Mouse (Mus musculus) midbrain, embryonic 16.5 days (tissue): ENCODE data around the gene Cped1. TPM values are rescaled to one million over a fixed set of nuclear protein-coding genes. Genes with fewer than 3 reads are reported as not detected.
A peak's percentile ranks its signal among the peaks of the same experiment; 100 is the strongest.

Source experiments
- ATAC-seq: fragments of 200-750 bp; cut with Nextera tagmentation; 2 replicates; pipeline ENCODE4 v1.8.0; 2017; ENCODE audit warnings: moderate TSS enrichment
- H3K27ac ChIP-seq: fragments of 300-500 bp; sonication (generic); 2 replicates; pipeline ENCODE4 v1.5.1; 2014; ENCODE audit warnings: mild to moderate bottlenecking, low read length, mixed read lengths
- H3K27me3 ChIP-seq: fragments of 300-500 bp; sonication (generic); 2 replicates; pipeline ENCODE4 v1.6.1; 2014; ENCODE audit warnings: low read depth, low read length, mixed read lengths; ENCODE audit not compliant: control insufficient read depth, insufficient read depth
- H3K36me3 ChIP-seq: fragments of 300-500 bp; sonication (generic); 2 replicates; pipeline ENCODE4 v1.6.1; 2014; ENCODE audit warnings: mild to moderate bottlenecking, low read length, moderate library complexity, mixed read lengths; ENCODE audit not compliant: control insufficient read depth, insufficient read depth
- H3K4me1 ChIP-seq: fragments of 300-500 bp; sonication (generic); 2 replicates; pipeline ENCODE4 v1.6.1; 2014; ENCODE audit warnings: mild to moderate bottlenecking, low read length, mixed read lengths; ENCODE audit not compliant: control insufficient read depth, insufficient read depth
- H3K4me2 ChIP-seq: fragments of 300-500 bp; sonication (generic); 2 replicates; pipeline ENCODE4 v1.6.1; 2014; ENCODE audit warnings: mild to moderate bottlenecking, low read length, mixed read lengths
- H3K4me3 ChIP-seq: fragments of 300-500 bp; sonication (generic); 2 replicates; pipeline ENCODE4 v1.5.1; 2014; ENCODE audit warnings: low read depth, mild to moderate bottlenecking, low read length, moderate library complexity, mixed read lengths
- H3K9ac ChIP-seq: fragments of 300-500 bp; sonication (generic); 2 replicates; pipeline ENCODE4 v1.6.1; 2014; ENCODE audit warnings: low read depth, low read length, mixed read lengths
- H3K9me3 ChIP-seq: fragments of 300-500 bp; sonication (generic); replicated peaks from 2 replicates; pipeline ENCODE4 v1.6.1; 2014; ENCODE audit warnings: mild to moderate bottlenecking, low read length, mixed read lengths; ENCODE audit not compliant: control insufficient read depth, poor library complexity, severe bottlenecking
- WGBS: fragments of 180-500 bp; shearing (Covaris S2); extraction: QIAGEN DNeasy Blood & Tissue Kit; methylation state at CpG from one replicate; pipeline ENCODE4 v1.1.7; 2014; 5-methylcytosine and 5-hydroxymethylcytosine counted together
- polyA plus RNA-seq: library from polyadenylated mRNA; unstranded; fragments of >200 nt; fragmentation: Nextera tagmentation; extraction: Ambion mirVana; gene quantifications from 2 replicates; pipeline ENCODE4 v1.2.1, GENCODE M21; 2015

The Cped1 gene
- polyA plus RNA-seq, 1 experiment from 2014 or later: 2.1 TPM

DNA sequence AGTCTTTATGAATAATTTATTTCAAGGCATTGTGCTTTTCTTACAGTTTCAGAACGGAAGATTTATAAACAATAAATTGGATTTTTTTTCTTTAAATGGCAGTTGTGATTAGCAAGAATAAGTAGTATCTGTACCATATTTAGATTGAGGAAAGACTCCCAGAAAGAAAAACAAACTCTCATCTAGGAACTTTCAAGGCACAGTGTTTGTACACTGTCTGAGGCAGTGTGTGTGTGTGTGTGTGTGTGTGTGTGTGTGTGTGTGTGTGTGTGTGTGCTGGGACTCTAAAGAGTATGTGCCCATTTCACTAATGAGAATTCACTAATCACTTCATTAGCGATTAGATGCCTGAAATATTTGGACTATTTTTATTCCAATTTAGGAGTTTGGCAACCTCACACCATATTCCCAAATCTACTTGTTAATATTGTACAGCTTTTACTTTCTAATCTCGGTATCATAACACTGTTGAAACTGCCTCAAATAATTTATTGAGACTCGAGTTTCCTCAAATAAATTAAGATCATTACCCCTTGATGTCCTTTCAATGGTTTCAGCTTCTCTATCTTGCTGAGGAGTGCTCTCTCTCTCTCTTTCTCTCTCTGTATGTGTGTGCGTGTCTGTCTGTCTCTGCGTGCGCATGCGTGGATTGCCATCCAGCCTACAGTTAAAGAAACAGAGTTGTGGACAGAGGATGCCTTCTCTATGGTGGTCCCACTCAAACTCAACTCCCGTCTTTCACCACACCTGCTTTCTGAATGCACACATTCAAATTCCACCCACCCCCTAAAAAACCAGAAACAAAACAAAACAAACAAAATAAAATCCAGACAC is 41.3 kb downstream of the Cped1 start:
- Histone ChIP-seq H3K4me3 (no peak overlapping the region), H3K27me3 (no peaks in the 10 kb centered on the region), H3K4me2 (no peak overlapping the region), H3K27ac (no peak overlapping the region), H3K9ac (no peak overlapping the region), H3K4me1 (peaks cover 9% of the 10 kb centered on the region; the same call in 1 of the 2 replicates), H3K36me3 (no peaks in the 10 kb centered on the region), H3K9me3 (no peaks in the 10 kb centered on the region)
- no peak for ATAC-seq
- 72% methylated on average over 9 of the region's 9 CpGs for WGBS

DNA sequence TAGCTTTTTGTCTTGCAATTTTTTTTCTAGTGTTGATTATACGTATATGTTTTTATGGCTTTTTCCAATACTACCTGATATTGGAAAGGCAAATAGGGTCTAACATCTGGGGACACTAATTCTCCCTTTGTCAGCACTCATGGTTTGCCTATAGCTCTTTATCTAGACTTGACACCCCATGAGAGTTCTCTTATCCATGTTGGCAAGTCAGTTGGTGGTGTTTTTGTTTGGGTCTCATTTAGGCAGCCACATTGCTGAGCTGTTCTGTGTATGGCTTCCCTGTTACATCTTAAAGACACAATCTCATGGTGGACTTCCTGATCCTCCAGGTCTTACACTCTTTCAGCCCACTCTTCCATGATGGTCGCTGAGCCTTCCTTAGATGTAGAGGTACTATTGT is 42.1 kb downstream of the Cped1 start:
- Histone ChIP-seq H3K36me3 (no peaks in the 10 kb centered on the region), H3K4me3 (no peak overlapping the region), H3K27ac (no peak overlapping the region), H3K4me2 (no peak overlapping the region), H3K9ac (no peak overlapping the region), H3K4me1 (peaks cover 9% of the 10 kb centered on the region; the same call in 1 of the 2 replicates), H3K9me3 (no peaks in the 10 kb centered on the region), H3K27me3 (no peaks in the 10 kb centered on the region)
- WGBS: 91% methylated on average over 2 of the region's 2 CpGs
- no peak for ATAC-seq

DNA sequence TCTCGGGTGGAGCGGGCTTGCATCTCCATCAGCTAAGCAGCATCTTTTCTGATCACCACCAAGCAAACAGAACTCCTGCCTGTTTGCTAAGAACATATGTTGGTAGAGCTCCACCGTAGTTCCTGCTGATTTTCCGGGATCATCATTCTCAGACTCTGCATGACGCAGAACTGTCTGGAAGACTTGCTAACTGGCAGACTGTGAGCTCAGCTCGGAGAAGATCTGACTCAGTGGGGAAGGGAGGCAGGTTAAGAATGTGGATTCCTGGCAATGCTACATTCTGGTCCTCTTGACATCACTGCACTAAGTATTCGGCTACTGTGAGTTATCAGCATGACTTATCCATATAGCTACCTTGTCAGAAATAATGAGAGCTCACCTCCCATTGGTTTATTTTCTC is 44.7 kb downstream of the Cped1 start:
- H3K36me3 ChIP-seq: no peaks in the 10 kb centered on the region
- no peak overlapping the region for H3K4me3 ChIP-seq
- no peak overlapping the region for H3K4me2 ChIP-seq
- ATAC-seq: no peak
- WGBS: 82% methylated on average over 7 of the region's 7 CpGs
- no peaks in the 10 kb centered on the region for H3K9me3 ChIP-seq
- H3K4me1 ChIP-seq: peaks cover 9% of the 10 kb centered on the region; the same call in 1 of the 2 replicates
- no peaks in the 10 kb centered on the region for H3K27me3 ChIP-seq
- no peak overlapping the region for H3K27ac ChIP-seq
- H3K9ac ChIP-seq: no peak overlapping the region

DNA sequence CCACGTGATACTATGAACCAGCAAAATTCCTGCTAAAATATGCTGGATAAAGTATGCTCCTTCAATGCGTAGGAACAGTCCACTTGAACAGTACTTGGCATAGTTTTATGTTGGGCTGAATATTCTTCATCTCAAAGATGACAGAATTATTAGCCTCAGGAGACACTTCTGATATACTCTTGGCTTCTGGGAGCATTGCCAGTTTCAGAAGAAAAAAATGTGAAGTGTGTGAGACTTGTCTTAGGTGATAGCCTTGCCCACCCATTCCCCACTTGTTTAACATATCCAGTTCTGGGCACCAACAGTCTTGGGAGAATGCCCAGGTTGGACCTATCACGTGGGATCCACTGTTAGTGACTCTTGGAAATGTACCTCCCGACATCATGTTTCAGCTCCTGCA is 47.5 kb downstream of the Cped1 start:
- no peak overlapping the region for H3K4me3 ChIP-seq
- H3K36me3 ChIP-seq: no peaks in the 10 kb centered on the region
- H3K9me3 ChIP-seq: no peaks in the 10 kb centered on the region
- H3K27ac ChIP-seq: no peak overlapping the region
- no peaks in the 10 kb centered on the region for H3K4me1 ChIP-seq
- ATAC-seq: no peak
- no peak overlapping the region for H3K4me2 ChIP-seq
- H3K9ac ChIP-seq: no peak overlapping the region
- WGBS: 84% methylated on average over 4 of the region's 4 CpGs
- no peaks in the 10 kb centered on the region for H3K27me3 ChIP-seq

DNA sequence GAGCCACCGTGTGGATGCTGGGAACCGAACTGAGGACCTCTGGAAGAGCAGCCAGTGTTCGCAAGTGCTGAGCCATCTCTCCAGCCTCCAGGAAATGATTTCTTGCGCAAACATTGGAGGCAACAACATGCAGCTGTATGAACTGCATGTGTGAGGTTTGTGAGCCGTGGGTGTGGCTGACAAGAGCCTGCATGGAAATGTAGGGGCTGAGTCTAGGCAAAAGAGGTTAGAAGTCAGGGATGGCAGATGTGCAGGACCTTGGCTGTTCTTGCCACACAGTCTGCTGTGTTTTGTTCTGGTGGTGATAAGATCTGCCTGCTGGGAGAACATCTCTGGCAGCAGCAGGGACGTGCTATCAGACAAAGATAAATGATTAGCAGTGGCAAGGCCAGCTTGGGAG is 49.7 kb downstream of the Cped1 start:
- no peak overlapping the region for H3K9ac ChIP-seq
- no peak overlapping the region for H3K4me2 ChIP-seq
- no peak overlapping the region for H3K27ac ChIP-seq
- H3K4me3 ChIP-seq: no peak overlapping the region
- H3K9me3 ChIP-seq: no peaks in the 10 kb centered on the region
- no peaks in the 10 kb centered on the region for H3K36me3 ChIP-seq
- H3K27me3 ChIP-seq: no peaks in the 10 kb centered on the region
- 83% methylated on average over 6 of the region's 6 CpGs for WGBS
- no peak for ATAC-seq
- H3K4me1 ChIP-seq: no peaks in the 10 kb centered on the region

DNA sequence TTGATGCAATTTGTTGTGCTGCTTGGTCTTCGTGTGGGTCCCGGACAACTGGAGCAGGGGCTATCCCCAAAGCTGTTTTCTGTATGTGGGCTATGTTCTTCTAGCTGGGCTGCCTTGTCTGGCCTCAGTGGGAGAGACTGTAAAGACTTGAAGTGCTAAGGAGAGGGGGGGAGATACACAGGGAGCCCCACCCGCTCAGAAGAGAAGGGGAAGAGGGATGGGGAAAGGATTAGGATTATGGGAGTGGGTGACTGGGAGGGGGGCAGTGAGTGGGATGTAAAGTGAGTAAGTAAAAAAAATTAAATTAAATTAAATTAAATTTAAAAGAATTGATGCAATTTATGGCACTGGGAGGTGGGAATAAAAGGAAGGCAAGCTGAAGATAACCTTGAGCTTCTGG is 50.2 kb downstream of the Cped1 start:
- no peak for ATAC-seq
- Histone ChIP-seq H3K36me3 (no peaks in the 10 kb centered on the region), H3K27ac (no peak overlapping the region)

DNA sequence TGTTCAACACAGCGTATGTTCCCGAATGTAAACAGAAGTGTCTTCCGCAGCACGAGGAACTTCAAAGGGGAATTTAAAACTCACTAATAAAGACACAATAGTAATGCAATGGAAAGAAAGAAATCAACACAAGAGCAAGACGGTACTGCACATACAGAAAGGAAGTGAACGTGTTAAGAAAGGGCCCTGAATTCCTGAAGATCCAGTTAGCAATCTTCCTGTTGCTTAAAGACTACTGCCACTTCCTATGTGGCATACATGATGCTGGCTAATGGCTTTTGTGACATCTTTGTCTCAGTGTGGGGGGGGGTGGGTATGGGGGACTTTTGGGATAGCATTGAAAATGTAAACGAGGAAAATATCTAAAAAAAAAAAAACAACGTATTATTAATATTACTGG is 50.7 kb downstream of the Cped1 start:
- Histone ChIP-seq H3K36me3 (no peaks in the 10 kb centered on the region), H3K9me3 (no peaks in the 10 kb centered on the region), H3K27ac (no peak overlapping the region), H3K27me3 (no peaks in the 10 kb centered on the region), H3K4me1 (no peaks in the 10 kb centered on the region), H3K4me2 (no peak overlapping the region), H3K4me3 (no peak overlapping the region), H3K9ac (no peak overlapping the region)
- WGBS: 76% methylated on average over 8 of the region's 8 CpGs
- no peak for ATAC-seq

More for the DNA sequence above, 50.2 kb downstream of the Cped1 start:
- Histone ChIP-seq H3K4me2 (no peak overlapping the region), H3K4me3 (no peak overlapping the region), H3K9me3 (no peaks in the 10 kb centered on the region), H3K9ac (no peak overlapping the region), H3K27me3 (no peaks in the 10 kb centered on the region), H3K4me1 (no peaks in the 10 kb centered on the region)
- 84% methylated on average over 3 of the region's 3 CpGs for WGBS

DNA sequence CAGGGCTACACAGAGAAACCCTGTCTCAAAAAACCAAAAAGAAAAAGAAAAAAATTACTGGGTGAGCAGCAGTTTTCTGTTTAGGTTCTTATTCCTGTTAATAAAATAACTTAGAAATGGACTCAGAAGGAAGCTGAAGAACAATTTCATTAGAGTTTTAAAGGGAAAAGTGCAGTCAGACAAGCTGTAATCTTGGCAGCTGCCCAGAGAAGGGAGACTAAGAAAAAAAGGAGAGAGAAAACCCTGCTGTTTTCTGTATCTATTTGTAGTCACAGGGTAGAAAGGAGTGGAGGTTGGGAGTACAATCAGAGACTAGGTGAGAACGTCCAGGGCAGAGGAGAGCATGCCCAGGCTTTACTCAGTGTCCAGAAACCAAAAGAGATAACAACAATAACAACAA is 51.2 kb downstream of the Cped1 start:
- H3K9me3 ChIP-seq: no peaks in the 10 kb centered on the region
- H3K36me3 ChIP-seq: no peaks in the 10 kb centered on the region
- no peaks in the 10 kb centered on the region for H3K27me3 ChIP-seq
- H3K27ac ChIP-seq: no peak overlapping the region
- no peak overlapping the region for H3K4me2 ChIP-seq
- no peak for ATAC-seq
- H3K4me1 ChIP-seq: no peaks in the 10 kb centered on the region
- no peak overlapping the region for H3K9ac ChIP-seq
- WGBS: 52% methylated on average over 1 of the region's 1 CpGs
- H3K4me3 ChIP-seq: no peak overlapping the region

DNA sequence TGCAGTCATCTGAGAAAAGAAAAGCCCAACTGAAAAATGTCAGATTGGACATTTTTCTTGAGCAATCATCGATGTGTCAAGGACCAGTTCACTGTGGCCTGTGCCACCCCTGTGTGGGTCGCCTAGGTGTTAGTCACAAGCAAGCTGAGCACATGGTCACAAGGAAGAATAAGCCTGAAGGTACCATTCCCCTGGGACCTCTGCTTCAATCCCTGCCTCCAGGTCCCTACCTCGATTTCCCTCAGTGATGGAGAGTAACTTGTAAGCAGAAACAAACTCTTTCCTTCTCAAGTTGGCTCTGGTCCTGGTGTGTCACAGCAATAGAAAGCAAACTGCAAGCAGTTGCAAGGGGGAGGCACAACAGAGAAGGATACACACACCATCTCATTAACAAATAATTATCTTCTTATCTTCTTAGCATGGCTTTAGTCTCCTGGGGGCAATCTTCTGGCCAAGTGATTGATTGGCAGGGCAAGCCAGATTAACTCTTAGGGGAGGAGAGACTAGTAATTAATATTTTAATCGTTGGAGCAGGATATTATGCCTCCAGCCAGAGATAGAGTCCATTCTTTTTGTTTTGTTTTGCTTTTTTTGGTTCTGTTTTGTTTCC is 51.8 kb downstream of the Cped1 start:
- 0 out of 2 replicates have a peak, but pooled peaks have one; percentile 25 for ATAC-seq
- 58% methylated on average over 4 of the region's 4 CpGs for WGBS

More for the DNA sequence above, 51.8 kb downstream of the Cped1 start:
- Histone ChIP-seq H3K27me3 (no peaks in the 10 kb centered on the region), H3K4me2 (no peak overlapping the region), H3K36me3 (no peaks in the 10 kb centered on the region), H3K9ac (no peak overlapping the region), H3K27ac (no peak overlapping the region), H3K4me3 (no peak overlapping the region), H3K4me1 (no peaks in the 10 kb centered on the region), H3K9me3 (no peaks in the 10 kb centered on the region)
